Mouse (Mus musculus) layer of hippocampus, adult 2 months (tissue): Measurements from ENCODE around the gene Tnni3k. TPM values are rescaled to one million over a fixed set of nuclear protein-coding genes. Genes with fewer than 3 reads are reported as not detected.

ENCODE experiments used
- DNase-seq, 2 experiments: peaks; one replicate each; pipeline ENCODE4 v3.0.0; 2022; ENCODE audit warnings: low spot score in 2 of 2
- H3K27ac ChIP-seq: fragments of 200-600 bp; 2 replicates; pipeline ENCODE4 v1.8.1; 2022
- H3K4me3 ChIP-seq: fragments of 200-600 bp; 2 replicates; pipeline ENCODE4 v1.8.1; 2022; ENCODE audit warnings: mild to moderate bottlenecking
- CTCF ChIP-seq: fragments of 200-600 bp; conservative IDR thresholded peaks from 2 replicates; pipeline ENCODE4 v1.8.1; 2022; ENCODE audit warnings: antibody characterized with exemption, mild to moderate bottlenecking, moderate library complexity
- long read RNA-seq, 2 experiments: library from polyadenylated mRNA; stranded (forward); transcript quantifications; one replicate each; pipeline ENCODE4 v2.0.0; 2021; ENCODE audit warnings: borderline mapping rate in 2 of 2
- total RNA-seq, 2 experiments: library from RNA; stranded (reverse); gene quantifications; 2 replicates each; pipeline ENCODE4 v1.2.3; 2021

Tnni3k gene
- total RNA-seq = under 1 TPM; 0.17 to 0.31 TPM
- long read RNA-seq, experiment 1, partial matches to known transcripts = 2 of 3 reads
- long read RNA-seq, experiment 1, other reads (novel, unspliced or antisense) = 1 of 3 reads
- long read RNA-seq, experiment 2 = 0 reads

DNA sequence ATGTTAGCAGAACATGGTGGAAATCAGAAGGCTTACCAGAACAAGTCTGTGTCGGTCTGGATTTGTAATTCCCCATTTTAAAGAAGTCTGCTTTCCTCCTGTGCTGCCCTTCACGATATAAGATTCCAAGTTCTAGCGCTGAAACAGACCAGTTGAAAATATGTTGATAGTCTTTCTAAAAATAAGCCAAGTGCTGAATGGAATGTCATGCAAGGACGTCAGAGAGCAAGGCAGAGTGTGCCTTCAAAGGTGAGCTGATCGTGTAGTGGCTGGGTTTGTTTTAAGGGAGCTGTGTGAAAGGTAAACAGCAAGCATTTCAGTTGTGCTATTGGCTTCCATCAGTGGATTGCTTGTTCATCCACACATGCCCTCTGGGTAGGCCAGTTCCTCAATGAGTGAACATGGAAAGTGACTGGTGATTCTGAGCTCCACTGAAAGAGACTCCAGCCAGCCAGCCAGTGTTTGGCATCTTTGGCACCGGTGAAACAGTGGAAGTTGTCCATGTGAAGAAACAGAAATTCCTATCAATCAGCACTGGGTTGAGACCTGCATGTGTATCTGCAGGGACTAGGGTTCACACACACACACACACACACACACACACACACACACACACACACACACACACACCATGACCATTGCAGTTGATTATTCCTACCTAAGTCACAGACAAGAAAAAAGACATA, at the start of gene Tnni3k:
TSS of gene Tnni3k (minus strand) at position 177 of the 686 bp plus-strand sequence.
- no peak for TF ChIP-seq CTCF
- H3K27ac ChIP-seq = no peak within 1 kb of the TSS
- no peak for DNase-seq
- no peak within 1 kb of the TSS for H3K4me3 ChIP-seq

DNA sequence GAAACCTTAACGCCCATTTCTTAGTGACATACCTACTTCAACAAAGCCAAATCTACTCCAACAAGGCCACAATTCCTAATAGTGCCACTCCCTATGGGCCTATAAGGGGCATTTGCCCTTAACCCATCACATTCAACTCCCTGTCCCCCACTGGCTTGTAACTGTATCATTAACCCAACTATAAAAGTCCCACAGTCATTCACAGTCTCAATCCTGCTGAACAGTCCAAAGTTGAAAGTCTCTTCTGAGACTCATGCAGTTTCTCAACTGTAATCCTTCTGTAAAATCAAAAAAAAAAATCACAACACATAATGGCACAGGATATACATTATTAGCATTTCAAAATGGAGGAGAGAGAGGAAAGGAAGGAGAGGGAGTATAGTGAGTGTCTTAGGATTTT, 44.1 kb upstream of the Tnni3k start:
- TF ChIP-seq CTCF = no peak
- Histone ChIP-seq H3K27ac (no peak overlapping the region), H3K4me3 (no peak overlapping the region)
- no peak for DNase-seq

DNA sequence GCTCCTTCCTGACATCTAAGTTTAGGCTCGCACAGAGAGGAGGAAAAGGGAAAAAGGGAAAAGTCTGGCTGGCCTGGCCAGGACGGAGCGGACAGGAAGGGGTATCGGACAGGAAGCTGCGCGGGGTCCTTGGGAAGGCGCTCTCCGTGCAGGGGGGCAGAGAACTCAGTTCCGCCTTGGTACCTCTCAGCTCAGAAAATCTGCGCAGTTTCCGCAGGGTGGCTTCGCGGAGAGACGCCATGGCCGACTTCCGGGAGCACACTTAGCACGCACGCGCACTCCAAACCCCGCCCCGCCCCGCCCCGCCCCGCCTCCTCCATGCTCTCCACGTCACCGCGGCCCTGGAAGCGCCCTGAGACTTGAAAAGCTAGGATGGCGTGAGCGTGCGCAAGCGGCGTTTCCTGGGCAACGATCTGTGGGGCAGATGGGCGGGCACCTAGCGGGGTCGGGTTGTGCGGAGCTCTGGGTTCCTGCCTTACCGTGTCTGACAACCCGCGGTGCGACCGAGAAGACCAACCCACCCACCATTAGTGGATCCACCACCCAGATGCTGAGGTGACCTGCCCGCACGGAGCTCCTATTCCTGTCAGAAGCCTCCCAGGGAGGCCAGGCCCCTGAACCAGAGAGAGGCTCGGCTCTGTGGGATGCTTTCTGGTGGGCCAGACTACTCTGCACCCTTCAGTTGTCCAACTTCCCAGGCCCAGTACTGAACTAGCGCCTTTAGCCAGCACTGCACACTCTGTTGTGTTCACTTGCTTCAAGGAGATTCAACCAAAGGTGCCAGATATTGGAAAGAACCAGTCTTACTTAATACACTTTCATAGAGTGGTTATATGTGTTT, 38.1 kb upstream of the Tnni3k start, which contains the start of the genes Fpgt and Lrriq3:
TSS of gene Fpgt (minus strand) at position 288 of the 841 bp plus-strand sequence.
TSS of gene Lrriq3 (plus strand) at position 319 of the 841 bp plus-strand sequence.
- Histone ChIP-seq H3K27ac (peak within 1 kb of the TSS; percentile 97), H3K4me3 (peak within 1 kb of the TSS; percentile 69)
- peak; percentile 29; the same call in 1 of the 2 replicates for TF ChIP-seq CTCF
- DNase-seq = peak; percentile 91 to 92

DNA sequence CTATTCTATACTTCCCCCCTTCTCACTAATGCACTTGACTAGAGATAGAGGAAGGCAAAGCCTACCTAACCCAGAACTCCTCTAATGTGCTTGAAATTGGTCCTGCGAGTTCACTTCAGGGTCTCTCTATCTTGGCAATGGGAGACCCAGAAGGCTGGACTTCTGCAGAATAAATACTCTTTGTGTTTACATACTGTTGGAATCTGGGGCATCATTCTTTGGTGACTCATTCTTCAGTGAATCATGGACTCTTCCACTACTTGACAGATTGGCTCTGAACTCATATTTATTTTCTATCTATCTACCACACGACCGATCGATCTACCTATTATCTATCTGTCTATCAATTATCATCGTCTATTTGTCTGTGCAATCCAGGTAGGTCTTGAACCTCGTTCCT, 36.9 kb upstream of the Tnni3k start:
- DNase-seq = no peak
- H3K27ac ChIP-seq = no peak overlapping the region
- TF ChIP-seq CTCF = no peak
- H3K4me3 ChIP-seq = peak overlapping the region; percentile 69

DNA sequence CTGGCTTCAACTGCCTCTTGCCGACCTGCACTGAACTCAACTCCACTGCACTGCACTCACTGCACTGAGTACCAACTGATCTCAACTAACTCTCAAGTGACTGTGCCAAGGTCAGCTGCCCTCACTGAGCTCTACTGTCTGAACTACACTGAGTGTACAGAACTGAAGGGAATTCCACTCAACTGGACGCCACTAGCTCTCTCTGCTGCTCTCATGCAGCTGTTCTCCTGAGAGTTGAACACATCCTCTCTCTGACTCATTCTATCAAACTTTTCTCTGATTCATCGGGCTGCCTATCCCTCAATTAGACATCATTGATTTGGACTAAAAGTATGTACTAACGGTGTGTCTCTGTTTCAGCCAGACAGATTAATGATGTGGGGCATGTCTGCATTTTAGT, 22.7 kb upstream of the Tnni3k start:
- no peak overlapping the region for H3K4me3 ChIP-seq
- DNase-seq = no peak
- no peak for TF ChIP-seq CTCF
- no peak overlapping the region for H3K27ac ChIP-seq

DNA sequence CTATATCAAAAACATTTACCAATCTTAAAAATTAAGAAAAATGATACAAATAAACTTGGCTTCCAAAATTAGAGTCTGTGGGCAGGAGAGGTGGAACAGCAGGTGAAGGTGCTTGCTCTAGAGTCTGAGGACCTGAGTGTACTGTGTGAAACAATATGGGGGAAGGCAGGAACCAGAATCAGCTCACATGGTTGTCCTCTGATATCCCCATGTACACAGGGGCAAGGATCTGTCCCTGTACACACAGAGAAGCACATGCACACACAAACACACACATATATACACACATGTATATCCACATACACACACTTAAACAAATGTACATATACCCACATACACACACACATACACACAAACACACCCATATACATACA, 4.2 kb upstream of the Tnni3k start:
- no peak for TF ChIP-seq CTCF
- Histone ChIP-seq H3K4me3 (no peak overlapping the region), H3K27ac (no peak overlapping the region)
- no peak for DNase-seq

DNA sequence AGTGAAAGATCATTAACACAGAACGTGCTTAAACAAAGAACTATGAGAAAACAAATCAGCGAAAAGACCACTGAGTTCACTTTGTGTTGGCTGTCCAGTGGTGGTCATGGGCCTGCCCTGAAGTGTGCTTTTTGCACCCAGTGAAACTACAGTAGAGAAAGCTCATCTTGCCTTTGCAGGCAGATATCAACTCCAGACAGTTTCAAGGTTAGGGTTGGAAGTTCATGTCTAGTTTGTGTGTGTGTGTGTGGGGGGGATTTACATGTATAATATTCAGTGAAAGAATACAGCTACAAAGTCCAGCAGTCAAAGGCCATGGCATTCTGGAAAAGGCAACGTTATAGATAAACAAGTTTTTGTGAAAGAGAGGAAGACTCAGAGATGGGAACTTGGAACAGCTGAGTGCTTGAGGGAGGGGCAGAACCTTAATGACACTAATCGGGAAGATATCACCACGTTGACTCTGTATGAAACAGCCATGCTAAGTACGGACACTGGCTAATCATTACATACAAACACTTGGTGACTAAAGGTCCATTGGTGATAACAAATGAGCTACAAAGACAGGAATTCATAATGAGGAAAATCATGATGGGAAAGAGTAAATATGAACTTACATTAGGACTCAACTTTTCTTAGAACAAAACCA, 3.7 kb upstream of the Tnni3k start:
- no peak for DNase-seq
- no peak overlapping the region for H3K27ac ChIP-seq
- H3K4me3 ChIP-seq = no peak overlapping the region
- TF ChIP-seq CTCF = no peak

DNA sequence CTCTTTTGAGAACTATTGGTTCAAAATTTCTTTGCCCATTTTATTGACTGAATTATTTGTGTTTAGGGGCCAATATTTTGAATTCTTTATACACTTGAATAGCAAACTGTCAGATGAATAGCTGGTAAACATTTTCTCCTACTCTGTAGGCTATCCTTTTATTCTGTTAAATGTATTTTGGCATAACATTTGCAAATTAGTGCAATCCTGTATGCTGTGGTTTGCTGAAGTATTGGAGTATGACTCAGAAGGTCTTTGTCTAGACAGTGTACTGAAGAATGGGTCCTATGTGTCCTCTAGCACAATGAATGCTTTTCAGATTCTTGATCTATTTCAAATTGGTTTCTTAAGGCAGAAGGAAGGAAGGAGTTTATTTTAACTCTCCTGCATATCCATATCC, 2.4 kb upstream of the Tnni3k start:
- Histone ChIP-seq H3K27ac (no peak overlapping the region), H3K4me3 (no peak overlapping the region)
- DNase-seq = no peak
- TF ChIP-seq CTCF = no peak

DNA sequence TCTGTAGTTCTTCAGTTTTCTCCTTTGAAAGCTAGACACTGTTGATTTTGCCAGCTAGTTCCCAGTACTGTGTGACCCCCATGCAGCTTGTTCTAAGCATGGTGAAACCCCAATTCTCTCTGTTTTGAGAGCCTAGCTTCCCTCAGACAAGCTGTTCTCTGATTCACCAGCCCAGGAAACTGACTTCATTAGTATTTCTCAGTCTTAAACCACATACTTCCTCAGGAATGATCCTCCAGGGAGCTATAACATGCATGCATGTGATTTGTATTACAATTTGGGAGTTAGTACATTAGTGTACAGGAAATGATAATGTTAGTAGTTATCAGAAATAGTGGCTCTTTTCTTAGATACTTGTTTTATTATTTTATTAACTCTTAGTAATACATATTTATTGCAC, 1.4 kb upstream of the Tnni3k start:
- no peak overlapping the region for H3K4me3 ChIP-seq
- H3K27ac ChIP-seq = no peak overlapping the region
- TF ChIP-seq CTCF = no peak
- DNase-seq = peak in 1 of 2 experiments; percentile 11

DNA sequence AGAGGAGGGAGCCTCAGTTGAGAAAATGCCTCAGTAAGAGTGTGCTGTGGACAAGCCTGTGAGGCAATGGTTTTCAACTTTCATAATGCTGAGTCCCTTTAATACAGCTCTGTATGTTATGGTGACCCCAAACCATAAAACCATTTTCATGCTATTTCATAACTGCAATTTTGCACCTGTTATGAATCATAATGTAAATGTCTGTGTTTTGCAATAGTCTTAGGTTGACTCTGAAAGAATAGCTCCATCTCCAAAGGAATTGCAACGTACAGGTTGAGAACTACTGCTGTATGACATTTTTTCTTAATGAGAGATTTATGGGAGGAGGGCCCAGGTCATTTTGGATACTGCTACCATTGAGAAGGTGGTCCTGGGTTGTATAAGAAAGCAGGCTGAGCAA, 2.0 kb downstream of the Tnni3k start:
- TF ChIP-seq CTCF = no peak
- DNase-seq = no peak
- H3K4me3 ChIP-seq = no peak overlapping the region
- H3K27ac ChIP-seq = no peak overlapping the region

DNA sequence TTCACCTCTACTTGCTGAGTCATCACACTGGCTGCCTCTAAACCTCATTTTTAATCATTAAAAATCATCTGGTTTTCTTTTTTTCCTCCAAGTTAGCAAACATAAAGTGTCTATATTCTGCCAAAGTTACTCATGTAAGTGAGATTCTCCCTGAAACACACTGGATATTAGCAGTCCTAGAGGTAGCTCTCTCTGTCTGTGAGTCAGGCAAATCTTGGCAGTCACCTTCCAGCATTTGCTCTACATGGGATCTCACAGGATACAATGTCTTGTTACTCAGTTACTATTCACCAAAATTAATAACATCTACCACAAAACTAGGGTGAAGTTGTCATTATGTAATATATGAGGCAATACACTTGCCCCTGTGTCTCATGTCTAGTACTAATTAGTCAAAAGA, 3.2 kb downstream of the Tnni3k start:
- DNase-seq = no peak
- no peak for TF ChIP-seq CTCF
- Histone ChIP-seq H3K4me3 (no peak overlapping the region), H3K27ac (no peak overlapping the region)

DNA sequence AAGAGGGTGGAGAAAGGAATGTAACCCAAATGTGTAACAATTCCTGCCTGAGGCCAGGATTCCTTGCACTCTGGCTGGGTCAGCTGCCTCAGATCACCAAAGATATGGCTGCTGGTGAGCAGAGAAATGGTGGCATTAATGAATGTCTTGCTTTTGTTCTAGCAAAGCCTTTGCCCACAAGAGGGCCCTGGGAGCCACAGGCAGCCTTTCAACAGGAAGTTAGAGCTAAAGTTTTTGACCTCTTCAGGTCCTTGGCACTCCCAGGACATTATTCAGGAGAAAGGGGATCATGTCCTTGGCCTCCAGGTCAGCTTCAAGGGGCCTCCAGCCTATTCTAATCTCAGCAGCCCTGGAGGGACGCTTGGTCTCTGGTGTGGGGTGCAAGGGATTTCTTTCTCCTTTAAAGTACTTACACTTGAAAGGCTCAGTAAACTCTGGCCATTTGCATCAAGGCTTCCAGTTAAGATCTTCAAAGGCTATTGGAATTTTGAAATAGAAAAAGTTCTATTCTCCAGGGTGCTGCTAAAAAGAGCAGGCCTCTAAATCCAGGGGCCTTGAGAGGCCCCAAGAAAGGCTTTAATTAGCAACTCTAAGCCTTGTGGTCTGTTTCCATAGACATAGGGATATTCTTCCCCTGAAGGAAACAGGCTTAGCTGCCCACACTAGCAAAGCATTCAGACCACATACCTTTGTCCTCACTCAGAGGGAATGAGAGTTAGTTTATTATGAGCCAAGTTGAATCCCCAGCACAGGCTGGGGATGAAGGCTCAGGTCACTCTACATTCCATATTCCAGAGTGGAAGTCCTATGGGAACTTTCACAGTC, 16.0 kb downstream of the Tnni3k start:
- no peak for TF ChIP-seq CTCF
- no peak for DNase-seq
- Histone ChIP-seq H3K27ac (no peak overlapping the region), H3K4me3 (no peak overlapping the region)
